Mouse (Mus musculus): Measurements from ENCODE around the gene Osgin1. TPM values are rescaled to one million over a fixed set of nuclear protein-coding genes. Genes with fewer than 3 reads are reported as not detected.

Gene Osgin1
- polyA plus RNA-seq, 1 experiment from 2014 or later, result 13.3 TPM

DNA sequence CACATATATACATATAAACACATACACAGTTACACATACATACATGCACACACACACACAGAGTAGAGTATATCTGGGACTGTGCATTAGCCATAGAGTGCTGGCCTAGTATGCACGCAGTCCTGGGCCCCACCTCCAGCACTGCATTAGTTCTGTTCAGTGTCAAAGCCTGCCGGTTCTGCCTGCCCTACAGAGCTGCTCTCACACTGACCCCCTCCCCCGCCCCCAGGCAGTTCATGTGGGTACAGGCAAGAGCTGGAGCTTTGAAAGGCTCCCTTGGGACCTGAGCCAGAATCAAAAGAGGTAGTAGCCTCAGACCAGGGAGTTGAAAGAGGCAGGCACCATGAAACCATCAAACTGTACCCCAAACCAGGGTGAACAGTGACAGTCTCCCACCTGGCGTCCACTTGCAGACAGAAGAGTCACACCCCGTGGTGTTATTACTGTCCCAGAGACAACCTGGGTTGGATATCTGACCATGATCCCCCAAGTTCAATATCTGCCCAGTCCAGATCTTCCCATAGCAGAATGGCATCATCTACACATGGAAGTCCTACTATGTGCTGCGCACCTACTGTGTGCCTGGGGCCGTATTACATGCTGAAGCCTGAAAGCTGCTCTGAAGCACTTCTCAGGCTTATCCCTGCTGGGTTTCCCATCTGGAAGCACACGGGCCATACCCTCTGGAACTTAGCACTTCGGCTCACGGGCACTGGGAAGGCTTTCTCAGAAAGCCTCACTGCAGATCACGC, 50.4 kb downstream of the Osgin1 start:
- H3K9me3 ChIP-seq (replicated peaks), result no peaks in the 10 kb centered on the region
- H3K36me3 ChIP-seq, result no peaks in the 10 kb centered on the region
- H3K27me3 ChIP-seq (replicated peaks), result 0 out of 2 replicates have a peak, but pooled peaks cover 3% of the 10 kb centered on the region
- no peak for ATAC-seq
- peaks cover 7% of the 10 kb centered on the region for H3K4me1 ChIP-seq
- H3K4me3 ChIP-seq, result no peak overlapping the region
- H3K4me2 ChIP-seq, result no peak overlapping the region
- no peak overlapping the region for H3K9ac ChIP-seq
- WGBS (ENCODE audit: insufficient replicate concordance), result 69% methylated on average over 11 of the region's 11 CpGs
- H3K27ac ChIP-seq, result no peak overlapping the region

DNA sequence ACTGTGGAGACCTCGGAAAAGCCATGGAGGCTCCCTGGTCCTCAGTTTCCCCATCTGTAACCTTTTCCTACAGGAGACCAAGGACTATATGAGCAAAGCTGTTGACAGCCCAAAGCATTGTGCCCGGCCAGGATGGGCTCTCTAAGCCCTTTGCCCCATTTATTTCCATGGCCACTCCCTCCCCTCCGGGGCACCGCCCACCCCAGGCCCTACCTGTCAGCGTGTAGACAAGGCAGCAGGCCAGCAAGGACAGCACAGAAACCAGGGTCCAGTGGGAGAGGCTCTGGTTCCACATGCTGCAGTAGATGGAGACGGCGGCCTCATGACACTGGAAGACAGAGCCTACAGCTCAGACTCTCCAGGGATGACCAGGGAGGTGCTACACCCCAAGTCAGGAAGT, 53.2 kb downstream of the Osgin1 start:
- peaks cover 26% of the 10 kb centered on the region for H3K27me3 ChIP-seq (replicated peaks)
- H3K4me2 ChIP-seq, result no peak overlapping the region
- no peak overlapping the region for H3K4me3 ChIP-seq
- peaks cover 19% of the 10 kb centered on the region for H3K4me1 ChIP-seq
- no peak overlapping the region for H3K27ac ChIP-seq
- ATAC-seq, result no peak
- 68% methylated on average over 7 of the region's 7 CpGs for WGBS (ENCODE audit: insufficient replicate concordance)
- no peaks in the 10 kb centered on the region for H3K36me3 ChIP-seq
- no peaks in the 10 kb centered on the region for H3K9me3 ChIP-seq (replicated peaks)
- no peak overlapping the region for H3K9ac ChIP-seq

Other genes with a start within 250 kb of the Osgin1 start
- 96.0 and 96.2 TPM in 2 replicates for gene Hsbp1, start 89.6 kb upstream of the Osgin1 start, polyA plus RNA-seq (2016; fragmentation: Nextera tagmentation; extraction: Ambion mirVana)
- gene Mlycd, start 39.2 kb upstream of the Osgin1 start, polyA plus RNA-seq (2016; fragmentation: Nextera tagmentation; extraction: Ambion mirVana), result 11.7 TPM in 2 replicates
- gene Necab2, start 12.6 kb downstream of the Osgin1 start, polyA plus RNA-seq (2016; fragmentation: Nextera tagmentation; extraction: Ambion mirVana), result 0.23 and 0.25 TPM in 2 replicates
- gene Slc38a8, start 67.6 kb downstream of the Osgin1 start, polyA plus RNA-seq (2016; fragmentation: Nextera tagmentation; extraction: Ambion mirVana), result not detected in 2 replicates
- gene Mbtps1, start 124.6 kb downstream of the Osgin1 start, polyA plus RNA-seq (2016; fragmentation: Nextera tagmentation; extraction: Ambion mirVana), result 45.7 and 48.8 TPM in 2 replicates
- gene Hsdl1, start 141.1 kb downstream of the Osgin1 start, polyA plus RNA-seq (2016; fragmentation: Nextera tagmentation; extraction: Ambion mirVana), result 25.0 and 25.5 TPM in 2 replicates
- gene Dnaaf1, start 141.1 kb downstream of the Osgin1 start, polyA plus RNA-seq (2016; fragmentation: Nextera tagmentation; extraction: Ambion mirVana), result 0.11 and 0.13 TPM in 2 replicates
- 10.2 and 10.7 TPM in 2 replicates for gene Taf1c, start 171.1 kb downstream of the Osgin1 start, polyA plus RNA-seq (2016; fragmentation: Nextera tagmentation; extraction: Ambion mirVana)
- gene Adad2, start 178.6 kb downstream of the Osgin1 start, polyA plus RNA-seq (2016; fragmentation: Nextera tagmentation; extraction: Ambion mirVana), result 0.08 TPM in 1 of 2 replicates, not detected in the other
- not detected in 2 replicates for gene Kcng4, start 201.6 kb downstream of the Osgin1 start, polyA plus RNA-seq (2016; fragmentation: Nextera tagmentation; extraction: Ambion mirVana)
- gene Wfdc1, start 232.2 kb downstream of the Osgin1 start, polyA plus RNA-seq (2016; fragmentation: Nextera tagmentation; extraction: Ambion mirVana), result 0.41 and 0.66 TPM in 2 replicates

Data from liver, embryonic 12.5 days (tissue).